Mouse (Mus musculus): ENCODE data around the gene Clic4. TPM values are rescaled to one million over a fixed set of nuclear protein-coding genes. Genes with fewer than 3 reads are reported as not detected.
A peak's percentile ranks its signal among the peaks of the same experiment; 100 is the strongest.

The Clic4 gene
- polyA plus RNA-seq, 1 experiment from 2014 or later, result 66.9 TPM

- Histone ChIP-seq H3K27ac (ENCODE audit: low read depth, low read length) (no peak overlapping the region), H3K4me2 (replicated peaks; ENCODE audit: low read depth) (no peak overlapping the region), H3K4me1 (replicated peaks; ENCODE audit: control insufficient read depth, insufficient read depth, low read length) (no peaks in the 10 kb centered on the region; the same call in 1 of the 2 replicates), H3K9me3 (ENCODE audit: control insufficient read depth) (no peaks in the 10 kb centered on the region), H3K9ac (ENCODE audit: low read depth, low read length) (no peak overlapping the region), H3K36me3 (ENCODE audit: control insufficient read depth, insufficient read depth) (no peaks in the 10 kb centered on the region), H3K4me3 (ENCODE audit: low read depth, low read length) (no peak overlapping the region), H3K27me3 (replicated peaks; ENCODE audit: control insufficient read depth, insufficient read depth, low read length) (peaks cover 18% of the 10 kb centered on the region; the same call in 1 of the 2 replicates)
- TF ChIP-seq CTCF (IDR thresholded peaks at IDR 0.05; ENCODE audit: low read depth), result peak; percentile 61
- WGBS, result 32% methylated on average over 5 of the region's 5 CpGs
- no peak for ATAC-seq
These were observed 93.5 kb downstream of the Clic4 start for GRCm38 (mm10) chr4:135179077-135179481.

- H3K4me1 ChIP-seq (replicated peaks; ENCODE audit: control insufficient read depth, insufficient read depth, low read length), result no peaks in the 10 kb centered on the region; the same call in 1 of the 2 replicates
- no peak for ATAC-seq
These were observed 95.0 kb downstream of the Clic4 start for GRCm38 (mm10) chr4:135177568-135177967.

GRCm38 (mm10) chr4:135175406-135176120 lies 97.1 kb downstream of the Clic4 start:
- peak overlapping the region; percentile 24 for H3K4me3 ChIP-seq (ENCODE audit: low read depth, low read length)
- no peak overlapping the region for H3K27ac ChIP-seq (ENCODE audit: low read depth, low read length)
- H3K4me2 ChIP-seq (replicated peaks; ENCODE audit: low read depth), result peak overlapping the region; percentile 54
- H3K4me1 ChIP-seq (replicated peaks; ENCODE audit: control insufficient read depth, insufficient read depth, low read length), result no peaks in the 10 kb centered on the region; the same call in 1 of the 2 replicates
- ATAC-seq, result no peak
- no peaks in the 10 kb centered on the region for H3K9me3 ChIP-seq (ENCODE audit: control insufficient read depth)
- no peaks in the 10 kb centered on the region for H3K36me3 ChIP-seq (ENCODE audit: control insufficient read depth, insufficient read depth)
- no peak for TF ChIP-seq CTCF (IDR thresholded peaks at IDR 0.05; ENCODE audit: low read depth)
- peaks cover 21% of the 10 kb centered on the region; the same call in 1 of the 2 replicates for H3K27me3 ChIP-seq (replicated peaks; ENCODE audit: control insufficient read depth, insufficient read depth, low read length)
- WGBS, result 19% methylated on average over 38 of the region's 38 CpGs
- no peak overlapping the region for H3K9ac ChIP-seq (ENCODE audit: low read depth, low read length)

More at GRCm38 (mm10) chr4:135177568-135177967, 95.0 kb downstream of the Clic4 start:
- Histone ChIP-seq H3K27me3 (replicated peaks; ENCODE audit: control insufficient read depth, insufficient read depth, low read length) (peaks cover 21% of the 10 kb centered on the region; the same call in 1 of the 2 replicates), H3K4me2 (replicated peaks; ENCODE audit: low read depth) (no peak overlapping the region), H3K9ac (ENCODE audit: low read depth, low read length) (no peak overlapping the region), H3K27ac (ENCODE audit: low read depth, low read length) (no peak overlapping the region), H3K9me3 (ENCODE audit: control insufficient read depth) (no peaks in the 10 kb centered on the region), H3K36me3 (ENCODE audit: control insufficient read depth, insufficient read depth) (no peaks in the 10 kb centered on the region), H3K4me3 (ENCODE audit: low read depth, low read length) (no peak overlapping the region)
- TF ChIP-seq CTCF (IDR thresholded peaks at IDR 0.05; ENCODE audit: low read depth), result no peak

- Histone ChIP-seq H3K27me3 (replicated peaks; ENCODE audit: control insufficient read depth, insufficient read depth, low read length) (peaks cover 29% of the 10 kb centered on the region), H3K4me1 (replicated peaks; ENCODE audit: control insufficient read depth, insufficient read depth, low read length) (no peaks in the 10 kb centered on the region; the same call in 1 of the 2 replicates), H3K4me3 (ENCODE audit: low read depth, low read length) (no peak overlapping the region), H3K36me3 (ENCODE audit: control insufficient read depth, insufficient read depth) (no peaks in the 10 kb centered on the region), H3K27ac (ENCODE audit: low read depth, low read length) (no peak overlapping the region), H3K9me3 (ENCODE audit: control insufficient read depth) (no peaks in the 10 kb centered on the region), H3K9ac (ENCODE audit: low read depth, low read length) (no peak overlapping the region), H3K4me2 (replicated peaks; ENCODE audit: low read depth) (no peak overlapping the region)
- TF ChIP-seq CTCF (IDR thresholded peaks at IDR 0.05; ENCODE audit: low read depth), result no peak
- 69% methylated on average over 12 of the region's 12 CpGs for WGBS
- ATAC-seq, result no peak
These were observed 101.2 kb downstream of the Clic4 start for GRCm38 (mm10) chr4:135171304-135171875.

- H3K4me1 ChIP-seq (replicated peaks; ENCODE audit: control insufficient read depth, insufficient read depth, low read length), result no peaks in the 10 kb centered on the region
- ATAC-seq, result no peak
These were observed 103.1 kb downstream of the Clic4 start for GRCm38 (mm10) chr4:135169501-135169900.

GRCm38 (mm10) chr4:135169096-135169495 lies 103.5 kb downstream of the Clic4 start:
- peaks cover 25% of the 10 kb centered on the region for H3K27me3 ChIP-seq (replicated peaks; ENCODE audit: control insufficient read depth, insufficient read depth, low read length)
- H3K36me3 ChIP-seq (ENCODE audit: control insufficient read depth, insufficient read depth), result no peaks in the 10 kb centered on the region
- no peak for TF ChIP-seq CTCF (IDR thresholded peaks at IDR 0.05; ENCODE audit: low read depth)
- no peaks in the 10 kb centered on the region for H3K4me1 ChIP-seq (replicated peaks; ENCODE audit: control insufficient read depth, insufficient read depth, low read length)
- no peaks in the 10 kb centered on the region for H3K9me3 ChIP-seq (ENCODE audit: control insufficient read depth)
- no peak overlapping the region for H3K4me3 ChIP-seq (ENCODE audit: low read depth, low read length)
- WGBS, result 75% methylated on average over 10 of the region's 10 CpGs
- ATAC-seq, result no peak
- no peak overlapping the region for H3K4me2 ChIP-seq (replicated peaks; ENCODE audit: low read depth)
- H3K27ac ChIP-seq (ENCODE audit: low read depth, low read length), result no peak overlapping the region
- H3K9ac ChIP-seq (ENCODE audit: low read depth, low read length), result no peak overlapping the region

More at GRCm38 (mm10) chr4:135169501-135169900, 103.1 kb downstream of the Clic4 start:
- H3K4me2 ChIP-seq (replicated peaks; ENCODE audit: low read depth), result no peak overlapping the region
- no peak for TF ChIP-seq CTCF (IDR thresholded peaks at IDR 0.05; ENCODE audit: low read depth)
- peaks cover 27% of the 10 kb centered on the region for H3K27me3 ChIP-seq (replicated peaks; ENCODE audit: control insufficient read depth, insufficient read depth, low read length)
- H3K27ac ChIP-seq (ENCODE audit: low read depth, low read length), result no peak overlapping the region
- H3K9ac ChIP-seq (ENCODE audit: low read depth, low read length), result no peak overlapping the region
- 67% methylated on average over 4 of the region's 4 CpGs for WGBS
- no peaks in the 10 kb centered on the region for H3K9me3 ChIP-seq (ENCODE audit: control insufficient read depth)
- no peak overlapping the region for H3K4me3 ChIP-seq (ENCODE audit: low read depth, low read length)
- no peaks in the 10 kb centered on the region for H3K36me3 ChIP-seq (ENCODE audit: control insufficient read depth, insufficient read depth)
